Mouse (Mus musculus): Measurements from ENCODE around the gene Kansl1l. TPM values are rescaled to one million over a fixed set of nuclear protein-coding genes. Genes with fewer than 3 reads are reported as not detected.

The Kansl1l gene
- total and polyA plus RNA-seq, 3 experiments = 1.8 to 1.9 TPM; not detected in 1

DNA sequence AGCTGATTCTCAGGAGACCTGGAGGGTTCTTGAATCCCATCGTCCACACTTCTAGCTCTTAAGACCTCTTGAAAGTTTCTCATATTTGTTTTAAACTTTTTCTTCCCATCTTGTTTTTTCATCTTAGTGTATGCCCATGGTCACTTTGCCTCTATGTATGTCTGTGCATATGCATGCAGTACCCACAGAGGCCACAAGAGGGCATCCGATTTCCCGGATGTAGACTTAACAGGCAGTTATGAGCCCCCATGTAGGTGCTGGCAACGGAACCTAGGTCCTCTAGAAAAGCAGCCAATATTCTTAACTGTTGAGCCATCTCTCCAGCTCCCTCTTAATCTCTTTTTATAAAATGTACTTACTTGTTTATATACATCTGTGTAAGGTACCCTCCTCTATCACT is 30.1 kb upstream of the Kansl1l start:
- Histone ChIP-seq H3K9me3 (replicated peaks; ENCODE audit: insufficient read depth, low read length) (no peaks in the 10 kb centered on the region), H3K4me3 (ENCODE audit: control insufficient read depth in 1 of 2, insufficient read depth in 1 of 2, low read depth in 2 of 2, low read length in 2 of 2) (no peak overlapping the region), H3K27ac (ENCODE audit: control insufficient read depth, low read depth, low read length) (no peak overlapping the region), H3K4me1 (ENCODE audit: control insufficient read depth in 1 of 2, insufficient read depth in 2 of 2, low read length in 2 of 2) (peaks cover 3 to 8% of the 10 kb centered on the region in 2 experiments; a peak in 2 of 4 replicates), H3K36me3 (ENCODE audit: control insufficient read depth in 1 of 2, insufficient read depth in 2 of 2, low read length in 2 of 2) (peaks cover 0 to 3% of the 10 kb centered on the region in 2 experiments; a peak in 1 of 4 replicates), H3K9ac (ENCODE audit: control insufficient read depth, low read depth, low read length, poor library complexity, severe bottlenecking) (no peak overlapping the region), H3K27me3 (ENCODE audit: control insufficient read depth in 1 of 2, insufficient read depth in 2 of 2, low read length in 2 of 2) (no peaks in the 10 kb centered on the region), H3K79me2 (ENCODE audit: control insufficient read depth, insufficient read depth, low read length, poor library complexity) (no peaks in the 10 kb centered on the region)
- no peak for TF ChIP-seq CHD2 (IDR thresholded peaks at IDR 0.05; ENCODE audit: low read length)
- no peak for TF ChIP-seq ZNF384 (IDR thresholded peaks at IDR 0.05; ENCODE audit: low read depth, low read length)
- no peak for TF ChIP-seq SMC3 (IDR thresholded peaks at IDR 0.05; ENCODE audit: low read depth, low read length)
- no peak for TF ChIP-seq UBTF (IDR thresholded peaks at IDR 0.05; ENCODE audit: borderline replicate concordance, insufficient read depth, low read depth, low read length)
- TF ChIP-seq ETS1 (IDR thresholded peaks at IDR 0.05; ENCODE audit: low read depth, low read length) = no peak
- TF ChIP-seq JUND (IDR thresholded peaks at IDR 0.05; ENCODE audit: low read depth, low read length) = no peak
- TF ChIP-seq USF1 (IDR thresholded peaks at IDR 0.05; ENCODE audit: low read depth, low read length) = no peak
- TF ChIP-seq MAX (IDR thresholded peaks at IDR 0.05; ENCODE audit: low read length) = no peak
- no peak for TF ChIP-seq TCF12 (IDR thresholded peaks at IDR 0.05; ENCODE audit: low read depth, low read length)
- no peak for TF ChIP-seq MAFK (IDR thresholded peaks at IDR 0.05; ENCODE audit: borderline replicate concordance, low read depth, low read length)
- no peak for TF ChIP-seq RCOR1 (IDR thresholded peaks at IDR 0.05; ENCODE audit: low read depth, low read length)
- TF ChIP-seq ZKSCAN1 (IDR thresholded peaks at IDR 0.05; ENCODE audit: low read depth, low read length) = no peak
- TF ChIP-seq MEF2A (IDR thresholded peaks at IDR 0.05; ENCODE audit: extremely low read depth, insufficient replicate concordance, low read depth, low read length, poor library complexity, severe bottlenecking) = no peak
- TF ChIP-seq BHLHE40 (IDR thresholded peaks at IDR 0.05; ENCODE audit: borderline replicate concordance, low read depth, low read length) = no peak
- no peak for TF ChIP-seq RAD21 (IDR thresholded peaks at IDR 0.05; ENCODE audit: low read depth, low read length)
- no peak for TF ChIP-seq MYB (IDR thresholded peaks at IDR 0.05; ENCODE audit: low read depth, low read length)
- TF ChIP-seq SIN3A (IDR thresholded peaks at IDR 0.05; ENCODE audit: low read length) = no peak
- no peak for TF ChIP-seq POLR2AphosphoS2 (IDR thresholded peaks at IDR 0.05; ENCODE audit: low read length)
- no peak for DNase-seq (ENCODE audit: low read depth, low spot score)

- no peak overlapping the region for H3K4me3 ChIP-seq (ENCODE audit: control insufficient read depth in 1 of 2, insufficient read depth in 1 of 2, low read depth in 2 of 2, low read length in 2 of 2)
- H3K36me3 ChIP-seq (ENCODE audit: control insufficient read depth in 1 of 2, insufficient read depth in 2 of 2, low read length in 2 of 2) = peaks cover 0 to 3% of the 10 kb centered on the region in 2 experiments; a peak in 1 of 4 replicates
- H3K9ac ChIP-seq (ENCODE audit: control insufficient read depth, low read depth, low read length, poor library complexity, severe bottlenecking) = no peak overlapping the region
- DNase-seq (ENCODE audit: low read depth, low spot score) = peak; percentile 46
- H3K27me3 ChIP-seq (ENCODE audit: control insufficient read depth in 1 of 2, insufficient read depth in 2 of 2, low read length in 2 of 2) = no peaks in the 10 kb centered on the region
- no peak for TF ChIP-seq ZMIZ1 (IDR thresholded peaks at IDR 0.05; ENCODE audit: low read depth, low read length)
- no peak for TF ChIP-seq RAD21 (IDR thresholded peaks at IDR 0.05; ENCODE audit: low read depth, low read length)
- peak; percentile 46; the same call in 1 of the 2 replicates for TF ChIP-seq MYB (IDR thresholded peaks at IDR 0.05; ENCODE audit: low read depth, low read length)
- peak; percentile 47 to 54 for TF ChIP-seq EP300 (IDR thresholded peaks at IDR 0.05; ENCODE audit: low read depth in 1 of 2, low read length in 2 of 2)
- peaks cover 3 to 8% of the 10 kb centered on the region in 2 experiments; a peak in 2 of 4 replicates for H3K4me1 ChIP-seq (ENCODE audit: control insufficient read depth in 1 of 2, insufficient read depth in 2 of 2, low read length in 2 of 2)
- H3K27ac ChIP-seq (ENCODE audit: control insufficient read depth, low read depth, low read length) = no peak overlapping the region
- H3K79me2 ChIP-seq (ENCODE audit: control insufficient read depth, insufficient read depth, low read length, poor library complexity) = no peaks in the 10 kb centered on the region
- H3K9me3 ChIP-seq (replicated peaks; ENCODE audit: insufficient read depth, low read length) = no peaks in the 10 kb centered on the region
Measured at GRCm38 (mm10) chr1:66845690-66846318, 28.4 kb upstream of the Kansl1l start.

Measured in MEL (cell line).